Mouse (Mus musculus) cortical plate, adult 2 months (tissue): ENCODE measurements at regions not wholly inside any gene's neighbourhood (a gene's known extent, or its start where the extent isn't known, plus 50 kb on each side); places are given as distances from the start of the nearest gene placed in this dataset.

Experiments used
- CTCF ChIP-seq: fragments of 200-500 bp; IDR thresholded peaks from 2 replicates; pipeline ENCODE4 v1.5.1; 2011; ENCODE audit warnings: mild to moderate bottlenecking, control low read depth, low read length; ENCODE audit not compliant: insufficient read depth; ENCODE audit errors: extremely low read depth
- POLR2A ChIP-seq: fragments of 200-500 bp; IDR thresholded peaks from 2 replicates; pipeline ENCODE4 v1.6.1; 2011; ENCODE audit warnings: mild to moderate bottlenecking, low read length, control low read depth; ENCODE audit not compliant: insufficient read depth; ENCODE audit errors: extremely low read depth

DNA sequence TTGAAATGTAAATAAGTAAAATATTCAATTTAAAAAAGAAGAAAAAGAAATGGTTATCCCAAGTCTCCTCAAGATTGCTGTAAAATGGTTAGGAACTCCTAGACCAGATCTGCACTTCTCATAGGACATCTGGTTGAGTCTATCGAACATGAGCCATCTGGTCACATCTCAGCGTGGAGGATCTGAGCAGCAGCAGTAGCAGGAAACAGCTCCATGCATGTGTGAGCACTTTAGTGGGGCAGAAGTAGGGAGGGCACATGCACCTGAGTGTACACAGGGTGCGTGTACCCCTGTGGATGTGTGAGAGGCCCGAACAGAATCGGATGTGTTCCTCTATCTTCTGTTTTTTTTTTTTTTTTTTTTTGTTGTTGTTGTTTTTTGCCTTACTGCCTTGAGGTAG is 65.2 kb upstream of the Klf13 start:
- TF ChIP-seq POLR2A = no peak
- no peak for TF ChIP-seq CTCF
